Mouse (Mus musculus) cortical plate, adult 2 months (tissue): ENCODE results near the gene Samhd1.

Source experiments
- CTCF ChIP-seq: fragments of 200-500 bp; IDR thresholded peaks from 2 replicates; pipeline ENCODE4 v1.5.1; 2011; ENCODE audit warnings: mild to moderate bottlenecking, control low read depth, low read length; ENCODE audit not compliant: insufficient read depth; ENCODE audit errors: extremely low read depth
- POLR2A ChIP-seq: fragments of 200-500 bp; IDR thresholded peaks from 2 replicates; pipeline ENCODE4 v1.6.1; 2011; ENCODE audit warnings: mild to moderate bottlenecking, low read length, control low read depth; ENCODE audit not compliant: insufficient read depth; ENCODE audit errors: extremely low read depth

- TF ChIP-seq CTCF = no peak
- TF ChIP-seq POLR2A = no peak
Measured at GRCm38 (mm10) chr2:157153235-157153634, 18.2 kb upstream of the Samhd1 start.
